Mouse (Mus musculus) kidney, postnatal 0 days (tissue): ENCODE results near the gene Nrgn. TPM values are rescaled to one million over a fixed set of nuclear protein-coding genes. Genes with fewer than 3 reads are reported as not detected.

Source experiments
- ATAC-seq: fragments of 200-750 bp; cut with Nextera tagmentation; replicated peaks from 2 replicates; pipeline ENCODE4 v1.8.0; 2017; ENCODE audit warnings: low read depth, moderate number of reproducible peaks, moderate TSS enrichment, moderate library complexity; ENCODE audit not compliant: low FRiP score
- DNase-seq: peaks from one replicate; pipeline ENCODE4 v3.0.0-alpha.2; 2016; ENCODE audit warnings: low spot score
- H3K27ac ChIP-seq: fragments of 300-500 bp; sonication (generic); 2 replicates; pipeline ENCODE4 v1.5.1; 2014; ENCODE audit warnings: mild to moderate bottlenecking
- H3K27me3 ChIP-seq: fragments of 300-500 bp; sonication (generic); 2 replicates; pipeline ENCODE4 v1.6.1; 2014; ENCODE audit warnings: low read length, mixed read lengths; ENCODE audit not compliant: insufficient read depth
- H3K36me3 ChIP-seq: fragments of 300-500 bp; sonication (generic); 2 replicates; pipeline ENCODE4 v1.6.1; 2014; ENCODE audit warnings: low read length, mixed read lengths; ENCODE audit not compliant: insufficient read depth
- H3K4me1 ChIP-seq: fragments of 300-500 bp; sonication (generic); replicated peaks from 2 replicates; pipeline ENCODE4 v1.6.1; 2014; ENCODE audit warnings: antibody characterized with exemption, low read length, mixed read lengths; ENCODE audit not compliant: insufficient read depth
- H3K4me2 ChIP-seq: fragments of 300-500 bp; sonication (generic); 2 replicates; pipeline ENCODE4 v1.6.1; 2014; ENCODE audit warnings: mild to moderate bottlenecking, low read length, moderate library complexity, mixed read lengths
- H3K4me3 ChIP-seq: fragments of 300-500 bp; sonication (generic); replicated peaks from 2 replicates; pipeline ENCODE4 v1.5.1; 2014; ENCODE audit warnings: low read depth, low read length
- H3K9ac ChIP-seq: fragments of 300-500 bp; sonication (generic); 2 replicates; pipeline ENCODE4 v1.6.1; 2014; ENCODE audit warnings: low read depth, low read length
- H3K9me3 ChIP-seq: fragments of 300-500 bp; sonication (generic); replicated peaks from 2 replicates; pipeline ENCODE4 v1.6.1; 2016; ENCODE audit warnings: low read length, inconsistent platforms, mixed read lengths
- CTCF ChIP-seq: IDR thresholded peaks from 2 replicates; pipeline ENCODE4 v1.5.1; 2016; ENCODE audit warnings: antibody characterized with exemption, low read depth, mild to moderate bottlenecking, moderate library complexity
- WGBS: fragments of 180-500 bp; shearing (Covaris S2); extraction: QIAGEN DNeasy Blood & Tissue Kit; methylation state at CpG from one replicate; pipeline ENCODE4 v1.1.7; 2014; 5-methylcytosine and 5-hydroxymethylcytosine counted together
- polyA plus RNA-seq: library from polyadenylated mRNA; unstranded; fragments of >200 nt; fragmentation: Nextera tagmentation; extraction: Ambion mirVana; gene quantifications from 2 replicates; pipeline ENCODE4 v1.2.1, GENCODE M21; 2015

The Nrgn gene
- polyA plus RNA-seq, 1 experiment from 2014 or later = 3.3 TPM

- no peak for TF ChIP-seq CTCF
- H3K9ac ChIP-seq = no peak overlapping the region
- no peaks in the 10 kb centered on the region for H3K27me3 ChIP-seq
- peak overlapping the region; percentile 57; the same call in 1 of the 2 replicates for H3K27ac ChIP-seq
- no peak overlapping the region for H3K4me2 ChIP-seq
- DNase-seq = no peak
- ATAC-seq = no peak
- no peaks in the 10 kb centered on the region for H3K36me3 ChIP-seq
- no peak overlapping the region for H3K4me3 ChIP-seq
- no peaks in the 10 kb centered on the region for H3K9me3 ChIP-seq
- 34% methylated on average over 2 of the region's 2 CpGs for WGBS
- peaks cover 21% of the 10 kb centered on the region for H3K4me1 ChIP-seq
Measured at GRCm38 (mm10) chr9:37569231-37569835, 16.6 kb upstream of the Nrgn start.

GRCm38 (mm10) chr9:37568605-37569214 lies 16.0 kb upstream of the Nrgn start:
- peak overlapping the region; percentile 45 for H3K4me2 ChIP-seq
- no peaks in the 10 kb centered on the region for H3K27me3 ChIP-seq
- peak; percentile 41 for DNase-seq
- H3K27ac ChIP-seq = peak overlapping the region; percentile 57; the same call in 1 of the 2 replicates
- no peak overlapping the region for H3K9ac ChIP-seq
- H3K9me3 ChIP-seq = no peaks in the 10 kb centered on the region
- ATAC-seq = 0 out of 2 replicates have a peak, but pooled peaks have one; percentile 43
- H3K4me3 ChIP-seq = no peak overlapping the region
- no peak for TF ChIP-seq CTCF
- H3K36me3 ChIP-seq = no peaks in the 10 kb centered on the region
- H3K4me1 ChIP-seq = peaks cover 21% of the 10 kb centered on the region
- 31% methylated on average over 4 of the region's 4 CpGs for WGBS

GRCm38 (mm10) chr9:37567892-37568604 lies 15.3 kb upstream of the Nrgn start:
- no peaks in the 10 kb centered on the region for H3K9me3 ChIP-seq
- H3K27me3 ChIP-seq = no peaks in the 10 kb centered on the region
- no peak for TF ChIP-seq CTCF
- H3K36me3 ChIP-seq = no peaks in the 10 kb centered on the region
- no peak overlapping the region for H3K4me3 ChIP-seq
- ATAC-seq = 0 out of 2 replicates have a peak, but pooled peaks have one; percentile 46
- H3K4me1 ChIP-seq = peaks cover 21% of the 10 kb centered on the region
- 0 out of 2 replicates have a peak overlapping the region, but pooled peaks have one; percentile 0 for H3K9ac ChIP-seq
- H3K27ac ChIP-seq = 0 out of 2 replicates have a peak overlapping the region, but pooled peaks have one; percentile 47
- H3K4me2 ChIP-seq = peak overlapping the region; percentile 45
- peak; percentile 65 for DNase-seq
- 5% methylated on average over 15 of the region's 15 CpGs for WGBS

- DNase-seq = no peak
- Histone ChIP-seq H3K4me1 (peaks cover 21% of the 10 kb centered on the region), H3K4me3 (no peak overlapping the region), H3K9ac (0 out of 2 replicates have a peak overlapping the region, but pooled peaks have one; percentile 0), H3K4me2 (peak overlapping the region; percentile 45; the same call in 1 of the 2 replicates), H3K27me3 (no peaks in the 10 kb centered on the region), H3K27ac (no peak overlapping the region), H3K36me3 (no peaks in the 10 kb centered on the region), H3K9me3 (no peaks in the 10 kb centered on the region)
- no peak for TF ChIP-seq CTCF
- WGBS = 25% methylated on average over 5 of the region's 5 CpGs
- no peak for ATAC-seq
Measured at GRCm38 (mm10) chr9:37567454-37567853, 14.8 kb upstream of the Nrgn start.

GRCm38 (mm10) chr9:37567019-37567418 lies 14.3 kb upstream of the Nrgn start:
- H3K4me2 ChIP-seq = no peak overlapping the region
- no peak for TF ChIP-seq CTCF
- no peaks in the 10 kb centered on the region for H3K27me3 ChIP-seq
- no peak overlapping the region for H3K27ac ChIP-seq
- no peak overlapping the region for H3K9ac ChIP-seq
- no peaks in the 10 kb centered on the region for H3K36me3 ChIP-seq
- no peaks in the 10 kb centered on the region for H3K9me3 ChIP-seq
- no peak for ATAC-seq
- no peak overlapping the region for H3K4me3 ChIP-seq
- whole genome bisulfite sequencing = 88% methylated on average over 2 of the region's 2 CpGs
- DNase-seq = no peak
- peaks cover 21% of the 10 kb centered on the region for H3K4me1 ChIP-seq

- no peak overlapping the region for H3K4me2 ChIP-seq
- no peaks in the 10 kb centered on the region for H3K9me3 ChIP-seq
- no peak for ATAC-seq
- H3K27ac ChIP-seq = no peak overlapping the region
- H3K9ac ChIP-seq = no peak overlapping the region
- no peak for TF ChIP-seq CTCF
- no peaks in the 10 kb centered on the region for H3K27me3 ChIP-seq
- no peak overlapping the region for H3K4me3 ChIP-seq
- no peak for DNase-seq
- H3K4me1 ChIP-seq = peaks cover 15% of the 10 kb centered on the region
- H3K36me3 ChIP-seq = no peaks in the 10 kb centered on the region
- 47% methylated on average over 1 of the region's 1 CpGs for WGBS
Measured at GRCm38 (mm10) chr9:37563805-37564204, 11.1 kb upstream of the Nrgn start.
